Mouse (Mus musculus) neural tube, embryonic 15.5 days (tissue): ENCODE measurements at regions not wholly inside any gene's neighbourhood (a gene's known extent, or its start where the extent isn't known, plus 50 kb on each side); places are given as distances from the start of the nearest gene placed in this dataset.

Experiments
- ATAC-seq: fragments of 200-750 bp; cut with Nextera tagmentation; 2 replicates; pipeline ENCODE4 v1.8.0; 2017; ENCODE audit warnings: mild to moderate bottlenecking, moderate TSS enrichment, moderate library complexity; ENCODE audit not compliant: low FRiP score
- H3K27ac ChIP-seq: fragments of 300-500 bp; sonication (generic); replicated peaks from 2 replicates; pipeline ENCODE4 v1.5.1; 2015; ENCODE audit warnings: mild to moderate bottlenecking, inconsistent platforms
- H3K27me3 ChIP-seq: fragments of 300-500 bp; sonication (generic); replicated peaks from 2 replicates; pipeline ENCODE4 v1.6.1; 2015; ENCODE audit warnings: inconsistent platforms
- H3K36me3 ChIP-seq: fragments of 300-500 bp; sonication (generic); 2 replicates; pipeline ENCODE4 v1.6.1; 2015; ENCODE audit warnings: inconsistent platforms
- H3K4me1 ChIP-seq: fragments of 300-500 bp; sonication (generic); 2 replicates; pipeline ENCODE4 v1.6.1; 2015; ENCODE audit warnings: inconsistent platforms
- H3K4me2 ChIP-seq: fragments of 300-500 bp; sonication (generic); 2 replicates; pipeline ENCODE4 v1.6.1; 2015; ENCODE audit warnings: inconsistent platforms, mild to moderate bottlenecking, moderate library complexity
- H3K4me3 ChIP-seq: fragments of 300-500 bp; sonication (generic); replicated peaks from 2 replicates; pipeline ENCODE4 v1.5.1; 2015; ENCODE audit warnings: mild to moderate bottlenecking, inconsistent platforms
- H3K9ac ChIP-seq: fragments of 300-500 bp; sonication (generic); replicated peaks from 2 replicates; pipeline ENCODE4 v1.6.1; 2015; ENCODE audit warnings: mild to moderate bottlenecking, inconsistent platforms
- H3K9me3 ChIP-seq: fragments of 300-500 bp; sonication (generic); replicated peaks from 2 replicates; pipeline ENCODE4 v1.6.1; 2016; ENCODE audit warnings: inconsistent platforms
- WGBS: fragments of 180-500 bp; shearing (Covaris S2); methylation state at CpG from one replicate; pipeline ENCODE4 v1.1.7; 2015; ENCODE audit warnings: mixed read lengths; 5-methylcytosine and 5-hydroxymethylcytosine counted together

DNA sequence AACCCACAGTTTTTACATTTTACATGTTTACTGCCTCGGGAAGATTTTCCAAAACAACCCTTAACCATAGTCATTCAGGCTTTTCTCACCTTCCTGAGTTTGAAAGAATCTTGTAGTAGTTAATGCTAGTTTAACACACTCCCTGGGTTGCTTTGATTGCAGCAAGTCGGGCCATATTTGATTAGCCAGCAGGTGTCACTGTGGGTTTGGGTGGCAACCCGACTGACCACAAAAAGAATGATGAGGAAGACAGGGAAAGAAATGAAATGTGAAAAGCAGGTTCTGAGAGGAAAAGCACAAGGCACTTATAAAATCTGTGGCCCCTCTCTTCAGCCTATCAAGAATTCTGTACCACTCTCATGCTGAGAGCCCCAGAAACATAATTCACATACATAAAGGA, 335.7 kb upstream of the Ddhd1 start:
- Histone ChIP-seq H3K27me3 (no peaks in the 10 kb centered on the region), H3K4me2 (no peak overlapping the region), H3K4me1 (no peaks in the 10 kb centered on the region), H3K9ac (no peak overlapping the region), H3K4me3 (no peak overlapping the region), H3K36me3 (no peaks in the 10 kb centered on the region), H3K27ac (no peak overlapping the region), H3K9me3 (no peaks in the 10 kb centered on the region)
- WGBS, result 4% methylated on average over 3 of the region's 3 CpGs
- 0 out of 2 replicates have a peak, but pooled peaks have one; percentile 31 for ATAC-seq

DNA sequence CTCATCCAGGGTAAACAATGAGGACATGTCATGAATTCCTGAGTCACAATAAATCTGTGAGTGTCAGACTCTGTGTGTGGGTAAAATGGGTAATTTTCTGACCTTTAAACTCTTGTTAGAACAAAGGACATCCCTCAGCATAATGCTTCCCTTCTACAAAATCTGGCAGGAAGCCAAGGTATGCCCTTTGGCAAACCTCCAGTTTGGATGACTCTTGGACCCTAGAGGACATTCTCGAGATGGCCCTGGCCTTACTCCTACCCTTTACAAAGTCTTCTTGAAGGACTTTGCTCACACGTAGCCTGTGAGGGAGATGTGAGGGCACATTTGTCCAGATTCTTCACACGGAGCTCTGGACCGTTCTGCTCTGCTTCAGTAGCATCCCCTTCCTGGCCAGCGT, 338.8 kb upstream of the Ddhd1 start:
- WGBS, result 58% methylated on average over 5 of the region's 5 CpGs

DNA sequence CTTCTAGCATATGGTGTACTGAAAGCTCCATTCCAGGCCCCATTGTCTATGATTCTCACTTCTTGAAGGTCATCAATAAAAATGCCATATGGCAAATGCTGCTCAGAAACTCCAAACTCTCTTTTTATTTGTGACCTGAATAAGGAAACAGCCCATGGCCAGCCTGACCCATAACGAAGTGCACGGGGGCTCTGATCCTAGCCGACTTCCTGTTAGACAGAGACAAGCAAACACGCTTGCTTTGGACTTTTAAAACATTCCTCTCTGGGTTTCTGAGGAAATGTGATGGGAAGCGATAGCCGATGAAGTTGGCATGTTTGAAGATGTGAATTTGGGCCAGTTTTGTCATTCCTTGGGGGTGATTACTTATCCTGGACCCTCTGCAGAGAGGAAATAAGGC, 346.1 kb upstream of the Ddhd1 start:
- Histone ChIP-seq H3K27ac (no peak overlapping the region), H3K4me2 (no peak overlapping the region), H3K27me3 (no peaks in the 10 kb centered on the region), H3K4me1 (no peaks in the 10 kb centered on the region), H3K9ac (no peak overlapping the region), H3K36me3 (no peaks in the 10 kb centered on the region), H3K9me3 (no peaks in the 10 kb centered on the region), H3K4me3 (no peak overlapping the region)
- 86% methylated on average over 6 of the region's 6 CpGs for WGBS
- no peak for ATAC-seq

More for the DNA sequence above, 338.8 kb upstream of the Ddhd1 start:
- no peaks in the 10 kb centered on the region for H3K9me3 ChIP-seq
- no peak for ATAC-seq
- H3K9ac ChIP-seq, result no peak overlapping the region
- no peak overlapping the region for H3K4me3 ChIP-seq
- H3K4me2 ChIP-seq, result no peak overlapping the region
- no peaks in the 10 kb centered on the region for H3K4me1 ChIP-seq
- H3K36me3 ChIP-seq, result no peaks in the 10 kb centered on the region
- H3K27me3 ChIP-seq, result no peaks in the 10 kb centered on the region
- no peak overlapping the region for H3K27ac ChIP-seq

DNA sequence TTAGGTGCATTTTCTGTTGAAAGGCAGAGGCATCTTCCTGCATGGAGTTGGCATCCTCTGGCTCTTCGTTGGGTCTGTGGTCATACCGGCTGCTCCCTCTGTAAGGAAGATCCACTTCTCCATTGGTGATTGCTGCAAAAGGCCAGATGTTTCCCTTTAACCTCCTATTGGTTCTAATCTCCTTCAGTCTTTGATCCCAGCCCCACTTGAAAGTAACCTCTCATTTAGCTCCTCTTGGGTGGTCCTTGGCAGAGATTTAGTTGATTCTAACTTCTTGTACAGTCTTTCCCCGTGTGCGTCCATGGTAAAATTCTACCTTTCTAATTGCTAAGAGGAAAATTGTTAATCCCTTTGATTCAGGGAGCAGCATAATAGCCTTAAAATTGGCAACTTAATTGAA, 347.4 kb upstream of the Ddhd1 start:
- ATAC-seq, result no peak

DNA sequence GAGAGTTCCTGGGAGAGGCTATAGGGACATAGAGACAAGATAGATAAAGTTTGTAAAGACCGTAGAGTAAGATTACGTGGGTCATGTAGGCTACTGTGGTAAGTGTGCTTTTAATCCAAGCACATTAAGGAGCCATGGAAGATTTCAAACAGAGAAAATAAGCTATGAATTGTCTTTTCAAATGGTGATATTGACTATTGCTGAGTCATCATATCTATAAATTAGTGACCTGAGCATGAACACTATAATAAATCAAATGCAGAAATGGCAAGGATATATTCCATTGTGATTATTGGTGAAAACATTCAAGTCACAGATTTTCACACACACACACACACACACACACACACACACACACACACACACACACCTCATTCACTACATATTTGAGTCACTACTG, 355.3 kb upstream of the Ddhd1 start:
- Histone ChIP-seq H3K4me2 (no peak overlapping the region), H3K4me3 (no peak overlapping the region), H3K36me3 (no peaks in the 10 kb centered on the region), H3K9ac (no peak overlapping the region), H3K4me1 (no peaks in the 10 kb centered on the region), H3K9me3 (no peaks in the 10 kb centered on the region), H3K27me3 (no peaks in the 10 kb centered on the region), H3K27ac (no peak overlapping the region)
- 98% methylated on average over 2 of the region's 2 CpGs for WGBS
- ATAC-seq, result no peak

More for the DNA sequence above, 347.4 kb upstream of the Ddhd1 start:
- Histone ChIP-seq H3K4me2 (no peak overlapping the region), H3K4me3 (no peak overlapping the region), H3K9ac (no peak overlapping the region), H3K4me1 (no peaks in the 10 kb centered on the region), H3K36me3 (no peaks in the 10 kb centered on the region), H3K9me3 (no peaks in the 10 kb centered on the region), H3K27me3 (no peaks in the 10 kb centered on the region), H3K27ac (no peak overlapping the region)
- WGBS, result 63% methylated on average over 4 of the region's 4 CpGs

- 61% methylated on average over 2 of the region's 2 CpGs for WGBS
Measured at GRCm38 (mm10) chr14:46014090-46014489, 356.1 kb upstream of the Ddhd1 start.

GRCm38 (mm10) chr14:46015682-46016400, 357.9 kb upstream of the Ddhd1 start:
- no peak for ATAC-seq
- H3K9me3 ChIP-seq, result no peaks in the 10 kb centered on the region

More at GRCm38 (mm10) chr14:46014090-46014489, 356.1 kb upstream of the Ddhd1 start:
- no peak overlapping the region for H3K4me2 ChIP-seq
- no peak for ATAC-seq
- H3K4me1 ChIP-seq, result no peaks in the 10 kb centered on the region
- no peak overlapping the region for H3K27ac ChIP-seq
- no peak overlapping the region for H3K9ac ChIP-seq
- no peak overlapping the region for H3K4me3 ChIP-seq
- H3K36me3 ChIP-seq, result no peaks in the 10 kb centered on the region
- no peaks in the 10 kb centered on the region for H3K9me3 ChIP-seq
- no peaks in the 10 kb centered on the region for H3K27me3 ChIP-seq

DNA sequence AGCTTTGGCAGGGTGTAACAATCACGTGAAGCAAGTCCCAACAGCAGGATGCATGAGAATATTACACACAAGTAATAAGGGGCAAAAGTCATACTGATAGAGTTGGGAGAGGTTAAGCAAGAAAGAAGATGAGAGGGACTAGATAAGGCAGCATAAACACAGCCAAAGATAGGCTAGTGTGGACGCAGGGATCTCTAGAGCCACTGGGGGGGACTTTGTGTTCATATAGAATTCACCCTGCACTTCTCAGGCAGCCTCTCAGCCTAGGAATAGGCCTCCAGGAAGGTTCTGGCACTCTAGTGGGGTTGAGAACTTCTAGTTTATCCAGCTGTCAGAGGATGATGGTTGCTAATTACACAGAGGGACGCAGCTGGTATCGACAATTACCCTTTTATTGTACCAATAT, 358.8 kb upstream of the Ddhd1 start:
- Histone ChIP-seq H3K9ac (no peak overlapping the region), H3K27ac (no peak overlapping the region), H3K36me3 (no peaks in the 10 kb centered on the region), H3K4me3 (no peak overlapping the region), H3K4me2 (no peak overlapping the region), H3K9me3 (no peaks in the 10 kb centered on the region), H3K27me3 (no peaks in the 10 kb centered on the region), H3K4me1 (peaks cover 4% of the 10 kb centered on the region)
- ATAC-seq, result no peak
- 50% methylated on average over 4 of the region's 4 CpGs for WGBS

More at GRCm38 (mm10) chr14:46015682-46016400, 357.9 kb upstream of the Ddhd1 start:
- Histone ChIP-seq H3K27me3 (no peaks in the 10 kb centered on the region), H3K4me1 (peaks cover 4% of the 10 kb centered on the region), H3K27ac (no peak overlapping the region), H3K4me2 (no peak overlapping the region), H3K36me3 (no peaks in the 10 kb centered on the region), H3K9ac (no peak overlapping the region), H3K4me3 (no peak overlapping the region)
- 86% methylated on average over 6 of the region's 6 CpGs for whole genome bisulfite sequencing

DNA sequence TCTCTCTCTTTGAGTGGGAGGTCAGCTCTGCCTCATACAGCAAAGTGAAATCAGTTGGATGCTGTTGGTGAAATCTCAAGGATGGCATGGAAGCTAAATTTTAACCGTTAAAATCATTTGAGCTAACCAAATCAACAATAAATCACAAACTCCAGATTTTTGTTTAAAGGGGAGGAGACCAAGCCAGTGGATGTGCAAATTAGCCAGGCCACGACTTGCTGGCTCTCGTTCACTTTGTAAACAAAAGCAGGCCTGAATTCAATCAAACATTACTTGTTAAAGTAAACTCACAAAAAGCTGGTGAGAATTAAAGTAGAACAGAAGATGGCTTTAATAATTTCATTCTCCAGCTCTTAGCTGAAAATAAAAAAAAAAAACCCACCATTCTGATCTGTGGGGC, 359.3 kb upstream of the Ddhd1 start:
- Histone ChIP-seq H3K36me3 (no peaks in the 10 kb centered on the region), H3K4me1 (peaks cover 4% of the 10 kb centered on the region), H3K9ac (no peak overlapping the region), H3K9me3 (no peaks in the 10 kb centered on the region), H3K27me3 (no peaks in the 10 kb centered on the region), H3K27ac (no peak overlapping the region), H3K4me3 (no peak overlapping the region), H3K4me2 (no peak overlapping the region)
- 51% methylated on average over 3 of the region's 3 CpGs for WGBS
- no peak for ATAC-seq

- Histone ChIP-seq H3K27me3 (no peaks in the 10 kb centered on the region), H3K4me3 (no peak overlapping the region), H3K4me2 (no peak overlapping the region), H3K36me3 (no peaks in the 10 kb centered on the region), H3K27ac (no peak overlapping the region), H3K4me1 (peaks cover 4% of the 10 kb centered on the region), H3K9ac (no peak overlapping the region), H3K9me3 (no peaks in the 10 kb centered on the region)
- WGBS, result 86% methylated on average over 6 of the region's 6 CpGs
- ATAC-seq, result no peak
Measured at GRCm38 (mm10) chr14:46017976-46018375, 360.0 kb upstream of the Ddhd1 start.

DNA sequence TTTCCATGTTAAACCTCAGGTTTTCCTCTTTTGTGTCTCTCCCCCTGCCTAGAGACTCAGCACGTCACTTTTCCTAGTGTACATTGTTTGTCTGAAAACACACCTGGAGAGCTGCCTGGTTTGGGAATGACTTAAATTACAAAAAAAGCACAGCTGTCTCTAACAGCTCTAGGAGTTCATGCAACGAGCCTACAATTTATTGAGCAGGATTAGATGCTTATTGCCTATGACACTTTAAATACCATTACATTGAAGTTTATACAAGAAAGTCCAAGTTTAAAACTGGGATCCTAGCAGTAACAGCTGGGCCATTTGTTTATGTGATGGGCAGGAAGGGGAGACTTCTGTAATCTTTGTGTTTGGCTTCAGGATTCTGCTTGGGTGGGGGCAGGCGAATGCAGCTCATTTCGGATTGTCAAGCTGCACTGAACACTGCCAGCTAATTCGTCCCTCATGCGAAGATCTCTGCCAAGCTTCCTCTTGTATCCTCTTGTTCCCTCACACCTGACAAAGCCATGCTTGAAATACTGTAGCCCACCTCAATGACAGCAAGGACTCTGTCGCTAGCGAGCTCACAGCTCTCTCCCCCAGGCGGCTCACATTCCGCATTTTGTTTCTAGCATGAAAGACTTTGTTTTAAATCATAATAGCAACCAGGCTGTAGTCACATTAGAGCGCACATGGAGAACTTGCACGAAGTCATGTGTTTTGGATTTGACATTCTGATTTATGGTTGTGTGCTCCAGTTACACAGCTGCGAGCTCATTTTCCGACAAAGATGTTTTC, 359.8 kb upstream of the Gm15217 start:
- Histone ChIP-seq H3K27me3 (no peaks in the 10 kb centered on the region), H3K4me2 (no peak overlapping the region), H3K4me1 (peaks cover 4% of the 10 kb centered on the region), H3K9me3 (no peaks in the 10 kb centered on the region), H3K27ac (0 out of 2 replicates have a peak overlapping the region, but pooled peaks have one; percentile 33), H3K4me3 (no peak overlapping the region), H3K36me3 (no peaks in the 10 kb centered on the region), H3K9ac (no peak overlapping the region)
- peak; percentile 47; the same call in 1 of the 2 replicates for ATAC-seq
- WGBS, result 62% methylated on average over 14 of the region's 14 CpGs

DNA sequence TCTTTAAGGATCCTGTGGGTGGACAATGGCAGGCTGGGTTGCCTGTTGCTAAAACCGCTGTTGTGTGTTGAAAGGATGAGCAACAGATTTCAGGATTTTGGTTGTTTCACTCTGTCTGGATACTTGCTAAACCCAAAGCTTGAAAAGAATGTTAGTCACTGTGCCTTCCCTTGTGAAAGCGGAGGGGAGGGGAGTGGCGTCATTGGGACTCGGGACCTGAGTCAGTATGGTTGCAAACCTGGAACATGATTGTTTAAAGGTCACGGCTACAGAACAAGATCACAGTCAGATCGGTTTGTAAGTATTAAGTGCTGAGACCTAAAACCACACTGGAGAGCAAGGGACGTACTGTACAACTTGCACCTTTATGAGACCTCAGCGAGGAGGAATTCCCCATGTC, 344.9 kb upstream of the Gm15217 start:
- Histone ChIP-seq H3K36me3 (no peaks in the 10 kb centered on the region), H3K4me1 (no peaks in the 10 kb centered on the region), H3K4me3 (no peak overlapping the region), H3K27ac (no peak overlapping the region), H3K9ac (no peak overlapping the region), H3K27me3 (no peaks in the 10 kb centered on the region), H3K4me2 (no peak overlapping the region), H3K9me3 (no peaks in the 10 kb centered on the region)
- no peak for ATAC-seq
- 93% methylated on average over 8 of the region's 8 CpGs for WGBS
